Mouse (Mus musculus): ENCODE data around the gene Spn.
"Not testable (repeated sequence)": the region's sequence is repeated elsewhere in the genome, so short reads cannot be mapped to it uniquely, and the experiment has no call there.

Gene Spn

DNA sequence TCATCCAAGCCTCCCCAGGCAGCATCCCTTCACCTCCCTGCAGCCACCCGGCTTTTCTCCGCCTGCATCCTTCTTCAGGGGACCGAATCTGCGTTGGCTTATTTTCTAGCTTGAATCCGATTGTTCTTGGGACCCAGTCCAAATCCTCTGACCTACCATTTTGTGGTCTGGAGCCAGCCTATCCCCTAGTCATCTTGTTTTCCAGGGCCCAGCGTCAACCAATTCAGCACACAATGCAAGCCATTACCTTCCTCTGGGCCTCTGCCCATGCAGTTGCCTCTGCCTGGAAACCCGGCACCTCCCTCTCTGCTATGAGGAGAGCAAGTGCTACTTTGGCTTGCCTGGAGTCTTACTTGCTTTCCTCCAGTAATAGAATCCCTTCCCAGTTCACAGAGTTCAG, 32.1 kb downstream of the Spn start:
- no peak for DNase-seq (ENCODE audit: low read depth in 2 of 2, low spot score in 2 of 2)

DNA sequence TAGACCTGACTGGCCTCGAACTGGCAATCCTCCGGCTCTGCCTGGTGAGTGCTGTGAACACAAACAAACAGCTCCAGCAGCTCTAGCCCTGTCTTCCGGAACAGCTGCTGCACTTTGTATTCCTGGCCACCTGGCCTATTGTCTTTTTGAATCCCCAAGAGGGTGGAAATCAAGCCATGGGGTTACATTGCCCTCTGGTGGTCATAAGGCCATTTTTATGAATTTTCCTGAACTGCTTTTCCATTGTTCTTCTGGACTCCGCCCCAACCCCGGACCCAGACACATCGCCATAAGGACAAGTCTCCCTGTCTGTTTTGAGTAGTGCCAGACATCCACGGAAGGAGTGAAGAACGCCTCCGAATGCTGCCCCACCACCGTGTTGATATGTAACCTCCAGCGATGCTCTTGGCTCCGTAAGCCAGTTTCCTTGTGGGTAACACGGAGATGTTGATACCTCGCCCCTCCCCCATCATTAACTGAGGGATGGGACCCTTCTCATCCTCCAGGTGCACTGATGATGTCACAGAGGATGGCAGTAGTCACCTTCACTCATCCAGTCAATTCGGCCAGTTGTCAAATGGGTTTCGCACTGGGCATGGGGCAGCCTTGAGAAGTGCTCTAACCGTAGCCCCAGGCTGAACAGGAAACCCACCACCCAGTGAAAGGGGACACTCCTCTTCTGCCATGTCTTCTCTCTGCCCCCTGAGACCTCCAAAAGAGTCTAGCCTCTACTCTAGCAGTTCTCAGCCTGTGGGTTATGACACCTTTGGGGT, 32.9 kb downstream of the Spn start:
- DNase-seq (ENCODE audit: low read depth in 2 of 2, low spot score in 2 of 2), result peak; percentile 73 to 84

DNA sequence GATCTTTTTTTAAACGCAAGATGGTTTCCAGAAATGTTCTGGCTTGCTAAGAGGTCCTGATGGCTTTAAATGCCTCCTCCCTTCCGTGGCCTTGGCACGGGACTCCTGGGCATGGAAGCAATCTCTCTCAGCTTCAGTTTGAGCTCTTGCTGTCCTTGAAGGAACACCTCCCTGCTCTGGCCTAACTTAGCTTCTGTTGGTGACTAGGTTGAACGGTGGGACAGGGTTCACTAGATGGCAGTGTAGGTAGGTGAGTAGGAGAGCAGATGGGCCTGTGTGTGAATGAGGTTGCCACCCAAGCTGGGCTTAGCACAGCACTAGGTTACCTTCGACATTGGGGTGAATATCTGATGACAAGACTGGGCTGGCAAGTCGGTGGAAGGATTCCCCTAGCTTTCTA, 33.7 kb downstream of the Spn start:
- DNase-seq (ENCODE audit: low read depth in 2 of 2, low spot score in 2 of 2), result no peak

DNA sequence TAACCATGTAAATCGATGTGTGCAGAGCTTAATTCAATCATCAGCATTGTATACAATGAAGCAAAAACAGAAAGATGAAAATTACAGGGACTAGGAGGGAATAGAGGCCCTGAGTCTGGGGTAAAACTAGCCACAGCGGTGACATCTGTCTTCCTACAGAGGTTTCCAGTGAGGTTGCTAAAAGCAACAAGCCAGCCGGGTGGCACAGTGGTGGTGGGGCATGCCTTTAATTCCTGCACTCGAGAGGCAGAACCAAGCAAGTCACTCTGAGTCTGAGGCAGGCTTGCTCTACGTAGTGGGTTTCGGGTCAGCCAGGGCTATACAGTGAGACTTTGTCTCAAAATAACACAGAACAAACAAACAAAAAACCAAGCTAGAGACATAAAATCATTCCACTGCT, 35.5 kb downstream of the Spn start:
- DNase-seq (ENCODE audit: low read depth in 2 of 2, low spot score in 2 of 2), result no peak

DNA sequence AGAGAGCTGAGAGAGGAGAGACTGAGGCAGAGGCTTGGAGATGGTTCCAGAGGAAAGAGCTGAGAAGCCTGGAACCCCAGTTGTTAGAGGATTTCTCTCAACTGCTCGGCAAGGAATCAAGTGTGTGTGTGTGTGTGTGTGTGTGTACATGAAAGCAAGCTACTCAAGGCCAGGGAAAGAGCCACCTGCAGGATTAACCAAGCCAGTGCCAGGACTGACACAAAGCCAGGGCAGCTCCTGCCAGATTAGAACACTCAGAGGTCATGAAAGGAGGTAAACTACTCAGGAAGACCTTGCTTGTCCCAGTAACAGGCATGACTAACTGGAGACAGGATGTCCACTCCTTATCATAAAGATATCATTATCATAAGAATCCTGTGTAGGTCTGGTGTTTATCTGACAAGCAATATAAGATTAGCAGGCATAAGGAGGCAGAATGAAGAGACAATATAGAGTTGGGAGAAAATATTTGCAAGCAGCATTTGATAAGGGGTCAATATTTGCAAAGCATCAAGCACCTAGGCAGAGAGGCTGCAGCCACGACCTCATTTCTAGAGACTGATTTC, 36.1 kb downstream of the Spn start:
- DNase-seq (ENCODE audit: low read depth in 2 of 2, low spot score in 2 of 2), result no peak

DNA sequence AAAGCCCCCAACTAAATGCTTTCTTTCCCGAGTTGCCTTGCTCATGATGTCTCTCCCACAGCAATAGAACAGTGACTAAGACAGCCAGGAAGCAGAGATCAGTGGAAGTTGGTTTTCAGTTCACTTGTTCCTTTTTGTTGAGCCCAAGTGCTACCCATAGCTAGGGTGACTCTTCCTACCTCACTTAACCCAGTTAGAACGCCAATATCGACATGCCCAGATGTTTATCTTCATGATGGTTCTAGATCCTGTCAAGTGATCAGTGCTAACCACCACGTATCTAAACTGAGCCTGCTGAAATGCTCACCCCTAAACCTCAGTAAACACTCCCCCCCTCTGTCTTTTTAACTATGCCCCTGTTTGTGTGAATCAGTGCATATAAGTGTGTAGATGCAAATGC, 38.1 kb downstream of the Spn start:
- DNase-seq (ENCODE audit: low read depth in 2 of 2, low spot score in 2 of 2), result no peak

DNA sequence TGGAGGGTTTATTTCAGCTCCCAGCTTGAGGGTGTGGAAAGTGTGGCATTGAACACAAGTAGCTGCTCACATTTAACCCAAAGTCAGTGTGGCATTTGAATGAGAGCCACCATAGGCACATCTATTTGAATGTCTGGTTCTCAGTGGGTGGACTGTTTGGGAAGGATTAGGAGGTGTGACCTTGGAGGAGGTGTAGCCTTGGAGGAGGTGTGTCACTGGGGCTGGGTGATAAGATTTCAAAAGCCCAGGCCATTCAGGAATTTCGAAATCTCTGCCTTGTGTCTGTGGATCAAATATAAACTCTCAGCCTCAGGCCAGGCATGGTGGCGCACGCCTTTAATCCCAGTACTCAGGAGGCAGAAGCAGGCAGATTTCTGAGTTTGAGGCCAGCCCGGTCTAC, 38.7 kb downstream of the Spn start:
- no peak for DNase-seq (ENCODE audit: low read depth in 2 of 2, low spot score in 2 of 2)

DNA sequence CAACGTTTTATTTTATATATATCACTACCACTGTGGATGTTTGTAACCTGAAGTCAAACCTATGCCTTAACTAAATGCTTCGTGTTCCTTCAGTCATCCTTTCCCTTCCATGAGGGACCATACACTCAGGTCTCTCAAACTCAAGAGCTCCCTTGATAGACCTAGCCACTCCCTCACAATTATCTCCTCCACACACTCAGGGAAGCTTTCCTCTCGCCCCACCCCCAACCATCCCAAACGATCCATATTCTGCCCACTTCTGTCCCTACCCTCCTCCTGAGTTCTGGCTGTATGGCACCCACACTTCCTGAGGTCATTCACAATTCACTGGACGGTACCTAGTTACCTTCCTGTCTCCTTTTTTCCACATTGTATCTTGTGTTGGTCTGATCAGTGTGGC, 39.1 kb downstream of the Spn start:
- DNase-seq (ENCODE audit: low read depth in 2 of 2, low spot score in 2 of 2), result no peak

DNA sequence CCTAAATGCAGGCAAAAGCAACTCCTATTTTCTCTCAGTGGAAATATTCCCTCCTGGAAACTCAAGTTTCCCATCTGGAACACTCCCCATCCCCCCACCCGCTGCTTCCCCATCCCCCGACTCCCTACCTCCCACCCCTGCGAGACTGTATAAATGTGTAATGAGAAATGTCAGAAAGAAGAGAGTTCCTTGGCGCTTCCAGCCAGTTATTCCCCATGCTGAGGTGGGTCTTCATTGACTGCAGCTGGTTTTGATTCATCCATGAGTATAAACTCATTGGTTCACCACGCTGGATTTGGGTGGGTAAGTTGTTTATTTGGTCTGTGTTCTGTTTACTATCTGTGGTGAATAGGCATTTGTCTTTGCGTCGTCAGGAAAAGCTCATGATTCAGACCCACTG, 41.2 kb downstream of the Spn start:
- no peak for DNase-seq (ENCODE audit: low read depth in 2 of 2, low spot score in 2 of 2)

DNA sequence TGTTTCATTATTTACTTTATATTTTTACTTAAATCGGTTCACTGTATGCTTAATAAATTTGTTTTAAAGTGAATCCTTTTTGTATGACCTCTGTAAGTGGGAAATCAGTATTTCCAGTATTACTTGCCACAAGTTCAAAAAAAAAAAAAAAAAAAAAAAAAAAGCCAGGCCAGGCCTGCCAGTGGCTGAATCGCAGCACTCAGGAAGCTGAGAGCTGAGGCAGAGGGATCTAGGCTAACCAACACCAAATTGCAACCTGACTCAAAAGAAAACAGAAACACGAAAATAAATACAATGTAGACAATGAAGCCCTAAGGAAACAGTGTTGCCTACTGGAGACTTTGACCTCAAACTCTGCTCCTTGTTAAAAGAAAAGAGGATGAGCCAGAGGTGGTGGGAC, 43.7 kb downstream of the Spn start:
- no peak for DNase-seq (ENCODE audit: low read depth in 2 of 2, low spot score in 2 of 2)

DNA sequence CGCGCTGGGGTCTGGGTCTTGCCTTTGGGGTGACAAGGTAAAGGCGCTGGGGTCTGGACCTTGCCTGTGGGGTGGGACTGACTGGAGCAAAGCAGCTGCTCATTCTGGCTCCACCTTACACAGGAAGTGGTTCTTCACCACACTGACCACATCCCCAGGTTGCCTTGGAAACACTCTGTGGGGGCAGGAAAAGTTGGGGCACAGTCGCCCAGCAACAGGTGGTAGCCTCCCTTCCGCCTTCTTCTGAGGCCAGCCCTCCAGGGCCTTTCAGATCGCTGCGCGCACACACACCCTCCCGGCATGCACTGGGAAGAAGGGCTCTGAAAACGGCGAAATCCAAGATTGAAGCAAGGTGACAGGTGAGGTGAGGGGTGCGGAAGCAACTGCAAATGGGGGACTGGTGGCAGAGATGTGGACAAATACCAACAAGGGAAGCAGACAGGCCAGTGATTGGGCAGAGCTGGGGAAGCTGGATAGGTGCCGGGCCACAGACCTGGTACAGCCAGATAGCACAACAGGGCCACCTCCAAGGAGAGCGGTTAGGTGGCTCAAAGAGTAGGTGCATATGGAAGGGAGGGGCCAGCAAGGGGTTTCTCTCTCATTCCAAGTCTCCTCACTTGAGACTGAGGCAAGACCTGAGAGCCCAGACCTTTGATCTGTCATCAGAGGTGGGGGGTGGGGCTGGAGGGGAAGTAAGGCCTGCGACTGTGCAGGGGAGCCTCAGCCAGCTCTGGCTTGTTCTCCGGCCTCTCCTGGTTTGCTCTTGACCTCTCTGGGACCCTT, 46.3 kb downstream of the Spn start, which contains the start of gene AI467606:
Gene AI467606, plus strand, starts transcription at position 246 of the 783 bp plus-strand sequence.
- peak; percentile 98 to 99 for DNase-seq (ENCODE audit: low read depth in 2 of 2, low spot score in 2 of 2)

DNA sequence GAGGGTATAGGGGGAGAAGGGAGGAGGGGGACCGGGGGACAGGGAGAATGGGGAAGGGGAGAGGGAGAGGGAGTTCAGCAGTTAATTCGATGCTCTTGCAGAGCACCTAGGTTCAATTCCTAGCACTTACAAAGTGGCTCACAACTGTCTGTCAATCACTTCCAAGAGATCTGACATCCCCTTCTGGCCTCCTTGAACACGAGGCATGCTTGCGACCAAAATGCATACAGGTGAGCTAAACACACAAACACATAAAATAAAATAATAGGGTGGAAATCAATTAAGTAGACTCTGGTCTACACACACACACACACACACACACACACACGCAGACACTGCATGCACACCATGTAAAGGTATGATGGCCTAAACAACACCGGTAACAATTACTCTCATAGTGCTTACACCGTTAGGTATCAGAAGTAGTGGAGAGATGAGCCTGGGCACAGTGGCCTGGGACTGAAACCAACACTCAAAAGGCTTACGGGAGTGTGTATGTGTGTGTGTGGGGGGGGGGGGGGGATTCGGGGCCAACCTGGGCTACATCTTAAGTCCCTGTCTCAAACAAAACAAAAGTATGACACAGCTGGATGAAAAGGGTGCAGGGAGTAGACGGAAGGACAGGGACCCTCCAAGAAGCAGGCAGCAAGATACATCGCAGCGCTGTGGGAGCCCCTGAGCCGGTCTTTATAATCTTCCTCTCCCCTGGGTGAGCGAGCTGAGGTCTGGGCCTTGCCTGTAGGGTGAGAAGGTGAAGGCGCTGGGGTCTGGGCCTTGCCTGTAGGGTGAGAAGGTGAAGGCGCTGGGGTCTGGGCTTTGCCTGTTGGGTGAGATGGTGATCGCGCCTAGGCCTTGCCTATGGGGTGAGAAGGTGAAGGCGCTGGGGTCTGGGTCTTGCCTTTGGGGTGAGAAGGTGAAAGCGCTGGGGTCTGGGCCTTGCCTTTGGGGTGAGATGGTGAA, 47.2 kb downstream of the Spn start:
- no peak for DNase-seq (ENCODE audit: low read depth in 2 of 2, low spot score in 2 of 2)

DNA sequence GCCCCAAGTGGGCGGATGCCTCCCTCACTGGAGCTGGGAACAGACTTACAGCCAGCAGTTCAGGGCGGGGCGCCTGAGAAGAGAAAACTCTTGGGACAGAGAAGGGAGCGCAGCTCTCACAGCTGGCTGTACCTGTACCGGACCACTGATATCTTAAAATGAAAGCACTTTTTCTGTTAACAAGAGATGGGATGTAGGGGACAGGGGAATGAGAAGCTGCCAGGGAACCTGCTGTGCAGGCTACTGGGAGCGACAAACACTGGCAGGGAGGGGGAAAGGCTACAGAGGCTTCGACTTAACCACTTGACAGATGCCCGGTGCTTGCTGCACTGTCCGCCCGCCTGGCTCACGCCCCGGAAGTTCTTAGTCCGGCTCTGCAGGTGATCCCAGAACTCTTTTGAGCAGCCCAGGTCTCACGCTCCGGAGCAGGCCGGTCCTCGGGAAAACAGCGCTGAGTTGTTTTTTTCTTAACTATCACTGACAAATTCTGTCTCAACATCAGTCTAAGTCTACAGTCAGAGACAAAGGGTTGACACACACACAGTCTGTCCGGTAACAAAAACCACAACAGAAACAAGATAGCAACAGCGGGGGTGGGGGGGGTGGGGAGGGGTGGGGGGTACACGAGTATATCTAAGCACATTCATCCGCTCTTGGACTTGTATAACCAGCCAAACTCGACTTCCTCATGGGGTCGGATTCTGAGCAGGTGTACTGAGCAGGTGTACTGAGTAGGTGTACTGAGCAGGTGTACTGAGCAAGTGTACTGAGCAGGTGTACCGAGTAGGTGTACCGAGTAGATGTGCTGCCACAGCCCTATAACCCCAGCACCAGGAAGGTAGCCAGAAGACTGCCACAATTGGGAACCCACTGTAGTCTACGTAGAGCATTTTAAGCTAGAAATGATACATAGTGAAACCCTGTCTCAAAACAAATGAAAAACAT, 48.5 kb downstream of the Spn start:
- no peak for DNase-seq (ENCODE audit: low read depth in 2 of 2, low spot score in 2 of 2)

DNA sequence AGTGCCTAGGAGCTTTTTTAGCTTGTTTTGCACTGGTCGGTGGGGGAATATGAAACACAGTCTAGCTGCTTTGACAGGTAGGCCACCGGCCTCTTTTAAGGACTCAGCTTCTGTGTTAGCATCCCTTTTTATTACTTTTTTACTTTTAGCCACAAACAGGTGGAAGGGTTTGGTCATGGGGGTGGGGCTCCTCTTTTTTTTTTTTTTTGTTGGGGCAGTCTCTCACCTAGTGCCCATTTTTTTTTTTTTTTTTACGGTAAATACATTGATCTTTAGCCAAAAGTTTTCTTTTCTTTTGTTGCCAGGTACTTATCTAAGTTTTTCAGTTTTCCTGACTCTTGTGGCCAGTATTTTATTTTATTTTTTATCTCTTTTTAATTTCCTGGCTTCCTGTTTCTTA, 49.5 kb downstream of the Spn start:
- no peak for DNase-seq (ENCODE audit: low read depth in 2 of 2, low spot score in 2 of 2)

DNA sequence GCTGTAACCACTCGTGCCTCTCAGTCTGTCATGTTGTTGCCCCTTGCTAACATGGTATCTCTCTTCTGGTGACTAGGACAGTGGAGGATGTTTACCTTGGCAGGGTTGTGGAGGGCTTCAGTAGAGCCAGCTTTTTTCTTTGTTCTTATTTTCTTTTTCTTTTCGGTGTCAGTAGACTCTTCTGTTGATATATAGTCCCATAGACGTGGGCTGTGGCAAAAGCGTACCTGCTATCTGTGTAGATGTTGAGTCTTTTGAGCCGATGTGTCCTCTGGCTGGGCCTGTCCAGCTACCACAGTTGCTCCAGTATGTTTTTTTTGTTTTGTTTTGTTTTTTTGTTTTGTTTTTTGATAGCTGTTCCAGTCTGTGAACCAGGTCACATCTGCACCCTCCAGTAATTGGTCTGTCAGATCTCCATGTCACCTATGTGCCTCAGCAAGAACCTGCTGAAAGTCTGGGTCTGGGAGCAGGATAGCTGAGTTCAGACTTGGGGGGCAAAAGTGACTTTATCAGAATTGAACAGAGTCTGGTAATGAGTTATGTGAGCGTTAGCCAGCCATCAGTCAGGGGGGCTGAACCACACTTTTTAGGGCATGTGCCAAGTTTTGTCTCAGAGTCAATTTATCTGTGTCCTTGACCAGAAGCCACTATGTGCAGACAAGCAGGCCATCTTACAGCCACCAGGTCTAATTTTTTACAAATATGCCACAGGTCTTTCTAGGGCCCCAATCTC, 50.2 kb downstream of the Spn start, which contains the start of gene Zg16:
Gene Zg16, minus strand, starts transcription at position 51 of the 733 bp plus-strand sequence.
- DNase-seq (ENCODE audit: low read depth in 2 of 2, low spot score in 2 of 2), result not testable (repeated sequence)

DNA sequence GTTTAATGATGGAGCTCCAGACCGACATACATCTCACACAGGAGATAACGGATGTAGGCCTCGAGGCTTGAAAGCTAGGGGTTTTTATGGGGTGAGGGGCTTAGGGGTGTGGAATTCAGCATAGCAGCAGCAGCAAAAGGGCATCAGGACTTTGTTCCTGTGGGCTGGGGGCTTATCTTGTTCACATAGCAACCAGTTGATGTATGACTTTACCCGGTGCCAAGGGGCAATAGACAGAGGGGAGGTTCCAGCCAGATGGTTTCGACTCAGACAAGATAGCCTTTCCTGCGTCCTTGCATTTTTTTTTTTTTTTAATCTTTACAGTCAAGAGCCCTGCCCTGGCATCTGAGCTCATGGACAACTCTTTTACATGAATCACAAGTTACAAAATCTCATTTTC, 51.9 kb downstream of the Spn start:
- DNase-seq (ENCODE audit: low read depth in 2 of 2, low spot score in 2 of 2), result not testable (repeated sequence)

DNA sequence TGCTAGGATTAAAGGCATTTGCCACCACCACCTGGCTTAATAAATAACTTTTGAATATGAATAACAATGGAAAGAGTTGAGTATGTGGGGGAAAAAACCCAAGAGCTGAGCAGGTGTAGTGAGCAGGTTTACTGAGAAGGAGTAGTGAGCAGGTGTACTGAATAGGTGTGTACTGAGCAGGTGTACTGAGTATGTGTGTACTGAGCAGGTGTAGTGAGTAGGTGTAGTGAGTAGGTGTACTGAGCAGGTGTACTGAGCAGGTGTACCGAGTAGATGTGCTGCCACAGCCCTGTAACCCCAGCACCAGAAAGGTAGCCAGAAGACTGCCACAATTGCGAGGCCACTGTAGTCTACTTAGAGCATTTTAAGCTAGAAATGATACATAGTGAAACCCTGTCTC, 52.8 kb downstream of the Spn start:
- DNase-seq (ENCODE audit: low read depth in 2 of 2, low spot score in 2 of 2), result no peak

DNA sequence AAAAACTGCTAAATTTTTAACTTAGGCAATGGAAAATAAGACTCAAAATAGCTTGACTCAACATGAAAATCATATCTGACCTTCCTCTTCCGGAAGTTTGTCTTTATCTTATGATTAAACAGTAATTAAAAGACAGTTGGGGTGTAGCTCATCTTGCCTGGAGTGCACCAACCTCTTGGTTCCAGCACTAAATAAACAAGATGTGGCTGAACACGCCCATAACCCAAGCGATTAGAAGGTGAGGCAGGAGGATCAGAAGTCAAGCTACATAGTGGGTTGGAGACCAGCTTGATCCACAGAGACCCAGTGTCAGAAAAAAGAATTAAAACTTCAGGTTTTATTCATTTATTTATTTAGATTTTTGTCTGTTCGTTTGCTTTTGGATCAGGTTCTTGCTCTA, 53.9 kb downstream of the Spn start:
- no peak for DNase-seq (ENCODE audit: low read depth in 2 of 2, low spot score in 2 of 2)

DNA sequence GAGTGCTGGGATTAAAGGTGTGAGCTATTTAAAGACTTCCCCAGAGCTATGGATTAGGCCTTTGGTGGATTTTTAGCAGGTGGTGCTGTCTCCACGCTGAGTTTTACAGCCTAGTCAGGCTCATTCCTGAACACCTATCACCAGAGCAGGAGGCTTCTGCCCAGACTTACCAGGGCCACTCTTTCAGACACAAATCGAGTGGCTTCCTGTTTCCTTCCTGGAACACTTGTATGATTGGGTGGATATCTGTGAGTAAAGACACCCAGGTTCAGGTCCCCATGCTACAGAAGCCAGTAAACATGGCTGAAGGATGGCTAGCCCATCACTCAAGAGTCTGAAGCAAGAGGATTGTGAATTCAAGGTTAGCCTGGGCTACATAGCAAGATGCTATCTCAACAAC, 54.6 kb downstream of the Spn start:
- DNase-seq (ENCODE audit: low read depth in 2 of 2, low spot score in 2 of 2), result no peak

Measured in CD8-positive naive resting alpha-beta T cell, adult 2 months (primary cell).